In genomic region chr10:77580027-77580920, GRCm38 (mm10) we compare ENCODE assay signal across 11 mouse cellular contexts. TPM values are rescaled to one million over a fixed set of nuclear protein-coding genes. Genes with fewer than 3 reads are reported as not detected.
DNase-seq lines count a peak whose midpoint lies in the region; ATAC-seq and TF ChIP-seq lines count a peak whose summit lies in the region.
"Had no signal": no experiment of that assay in that cellular context is flagged by ENCODE, and none has a peak within 500 bp of the region (broad histone marks: within the 10 kb centered on the region; RNA-seq: fewer than 3 reads in every experiment).

No protein-coding gene starts in this region.

- H3K4me3 ChIP-seq in heart, postnatal 0 days (ENCODE audit: low read depth, low read length) = no peak overlapping the region
- peak overlapping the region; percentile 90; the same call in 1 of the 2 replicates for H3K4me3 ChIP-seq in liver, embryonic 16.5 days (ENCODE audit: low read depth, low read length)

- peaks cover 17% of the 10 kb centered on the region for H3K4me1 ChIP-seq in heart, postnatal 0 days (ENCODE audit: control insufficient read depth, insufficient read depth)
- H3K4me1 ChIP-seq in liver, embryonic 16.5 days (ENCODE audit: control insufficient read depth, low read depth, low read length) = peaks cover 29% of the 10 kb centered on the region

- DNase-seq in cerebellum, adult 11-12 months = peak; percentile 27
- no peak for DNase-seq in cerebellum, postnatal 14 days
- DNase-seq in lung, postnatal 10 days = peak; percentile 33
- DNase-seq in lung, postnatal 36 days = no peak
- no peak for DNase-seq in heart, postnatal 0 days (ENCODE audit: low spot score)
- DNase-seq in adrenal gland, postnatal 36 days = no peak
- DNase-seq in cerebellum, postnatal 36 days = no peak
- DNase-seq: lung, embryonic 14.5 days had no signal

- H3K9ac ChIP-seq in heart, postnatal 0 days (replicated peaks; ENCODE audit: low read depth, low read length) = no peak overlapping the region
- no peak overlapping the region for H3K9ac ChIP-seq in liver, embryonic 16.5 days (ENCODE audit: low read depth, low read length)

- WGBS in heart, postnatal 0 days = 44% methylated on average over 10 of the region's 10 CpGs
- 55% methylated on average over 10 of the region's 10 CpGs for WGBS in liver, embryonic 16.5 days (ENCODE audit: insufficient replicate concordance)

- H3K4me2 ChIP-seq in heart, postnatal 0 days (ENCODE audit: low read depth, low read length) = no peak overlapping the region
- peak overlapping the region; percentile 96 for H3K4me2 ChIP-seq in liver, embryonic 16.5 days (ENCODE audit: low read depth, low read length)

- no peak for TF ChIP-seq EP300 in heart, postnatal 0 days (IDR thresholded peaks at IDR 0.05; ENCODE audit: low read depth)

- H3K9me3 ChIP-seq in heart, postnatal 0 days (replicated peaks; ENCODE audit: control insufficient read depth, low read length) = no peaks in the 10 kb centered on the region
- H3K9me3 ChIP-seq in liver, embryonic 16.5 days (replicated peaks; ENCODE audit: control insufficient read depth, low read length) = no peaks in the 10 kb centered on the region

- no peaks in the 10 kb centered on the region for H3K27me3 ChIP-seq in heart, postnatal 0 days (ENCODE audit: control insufficient read depth, insufficient read depth, low read length)
- no peaks in the 10 kb centered on the region for H3K27me3 ChIP-seq in liver, embryonic 16.5 days (ENCODE audit: control insufficient read depth, insufficient read depth, low read depth, low read length)

- no peak for ATAC-seq in heart, postnatal 0 days (ENCODE audit: insufficient read depth, low read depth)
- no peak for ATAC-seq in liver, embryonic 16.5 days (ENCODE audit: low read depth)

- TF ChIP-seq CTCF in heart, postnatal 0 days (IDR thresholded peaks at IDR 0.05; ENCODE audit: low read depth) = no peak

- H3K36me3 ChIP-seq in heart, postnatal 0 days (replicated peaks; ENCODE audit: control insufficient read depth, insufficient read depth, low read length) = no peaks in the 10 kb centered on the region
- H3K36me3 ChIP-seq in liver, embryonic 16.5 days (ENCODE audit: control insufficient read depth, insufficient read depth) = no peaks in the 10 kb centered on the region

- peak overlapping the region; percentile 39 for H3K27ac ChIP-seq in heart, postnatal 0 days (ENCODE audit: low read depth)
- H3K27ac ChIP-seq in liver, embryonic 16.5 days (ENCODE audit: low read length) = no peak overlapping the region

RNA-seq across cellular contexts. Expression of gene Pttg1ip, which starts 1.2 kb away (rescaled TPM):
- total RNA-seq in heart, postnatal 0 days (2014; rRNA removed; ENCODE audit: low replicate concordance) = 117 and 163 TPM in 2 replicates
- 117 and 119 TPM in 2 replicates for polyA plus RNA-seq in heart, postnatal 0 days (2015; fragmentation: Nextera tagmentation; extraction: Ambion mirVana)
- polyA plus RNA-seq in liver, embryonic 16.5 days (2015; fragmentation: Nextera tagmentation; extraction: Ambion mirVana) = 87.3 and 94.5 TPM in 2 replicates
- total RNA-seq in adrenal gland, postnatal 36 days (2021) = 100 to 1,000 TPM; 197 to 219 TPM

RNA-seq across cellular contexts. Expression of gene Sumo3, which starts 25.6 kb away (rescaled TPM):
- total RNA-seq in heart, postnatal 0 days (2014; rRNA removed; ENCODE audit: low replicate concordance) = 112 and 128 TPM in 2 replicates
- polyA plus RNA-seq in heart, postnatal 0 days (2015; fragmentation: Nextera tagmentation; extraction: Ambion mirVana) = 121 and 128 TPM in 2 replicates
- 82.3 and 92.2 TPM in 2 replicates for polyA plus RNA-seq in liver, embryonic 16.5 days (2015; fragmentation: Nextera tagmentation; extraction: Ambion mirVana)
- 100 to 1,000 TPM in 1 of 2 experiments, 10 to 100 TPM in 1; 89.0 to 106 TPM for total RNA-seq in adrenal gland, postnatal 36 days (2021)

RNA-seq across cellular contexts. Expression of gene Gm49325, which starts 25.7 kb away (rescaled TPM):
- total RNA-seq in heart, postnatal 0 days (2014; rRNA removed; ENCODE audit: low replicate concordance) = not detected in 2 replicates
- polyA plus RNA-seq in heart, postnatal 0 days (2015; fragmentation: Nextera tagmentation; extraction: Ambion mirVana) = 6.8 and 13.7 TPM in 2 replicates
- polyA plus RNA-seq in liver, embryonic 16.5 days (2015; fragmentation: Nextera tagmentation; extraction: Ambion mirVana) = 0.61 TPM in 1 of 2 replicates, not detected in the other
- total RNA-seq in adrenal gland, postnatal 36 days (2021) = 10 to 100 TPM; 24.1 to 27.6 TPM
- total RNA-seq: hematopoietic stem cell, adult 5-6 weeks had no signal
- polyA plus RNA-seq: cortical plate, adult 2 months had no signal

RNA-seq across cellular contexts. Expression of gene Ube2g2, which starts 41.8 kb away (rescaled TPM):
- 54.1 and 56.4 TPM in 2 replicates for total RNA-seq in heart, postnatal 0 days (2014; rRNA removed; ENCODE audit: low replicate concordance)
- 69.7 and 71.8 TPM in 2 replicates for polyA plus RNA-seq in heart, postnatal 0 days (2015; fragmentation: Nextera tagmentation; extraction: Ambion mirVana)
- 43.7 and 46.3 TPM in 2 replicates for polyA plus RNA-seq in liver, embryonic 16.5 days (2015; fragmentation: Nextera tagmentation; extraction: Ambion mirVana)
- 10 to 100 TPM; 57.3 to 67.6 TPM for total RNA-seq in adrenal gland, postnatal 36 days (2021)

RNA-seq across cellular contexts. Expression of gene Itgb2, which starts 50.2 kb away (rescaled TPM):
- total RNA-seq in heart, postnatal 0 days (2014; rRNA removed; ENCODE audit: low replicate concordance) = 0.69 and 12.2 TPM in 2 replicates
- polyA plus RNA-seq in heart, postnatal 0 days (2015; fragmentation: Nextera tagmentation; extraction: Ambion mirVana) = 1.4 and 1.5 TPM in 2 replicates
- 18.2 and 20.6 TPM in 2 replicates for polyA plus RNA-seq in liver, embryonic 16.5 days (2015; fragmentation: Nextera tagmentation; extraction: Ambion mirVana)
- total RNA-seq in adrenal gland, postnatal 36 days (2021) = 1 to 10 TPM; 4.2 to 9.1 TPM

Comparison
In these comparisons a context has a peak if more than half of its experiments do, and no peak if none do; other contexts are left out.
1. DNase-seq: peak in cerebellum, adult 11-12 months (single experiment) and lung, postnatal 10 days (single experiment); none in cerebellum, postnatal 14 days (0 of 2), lung, postnatal 36 days (single experiment), heart, postnatal 0 days (single experiment), adrenal gland, postnatal 36 days (0 of 2) and cerebellum, postnatal 36 days (0 of 2).
2. RNA of gene Gm49325, which starts 25.7 kb away (total RNA-seq): 24.1 to 27.6 TPM in adrenal gland, postnatal 36 days; not detected in heart, postnatal 0 days; every median in the first group is over 10 times any median in the second.